Mouse (Mus musculus) MEL (cell line): ENCODE results near the gene Stab1. TPM values are rescaled to one million over a fixed set of nuclear protein-coding genes. Genes with fewer than 3 reads are reported as not detected.

Experiments used
- DNase-seq: peaks from one replicate; pipeline ENCODE4 v3.0.0; 2011; ENCODE audit warnings: low read depth, low spot score
- H3K27ac ChIP-seq: 2 replicates; pipeline ENCODE4 v1.5.1; 2012; ENCODE audit warnings: low read depth, mild to moderate bottlenecking, control low read depth, low read length, moderate library complexity; ENCODE audit not compliant: control insufficient read depth
- H3K27me3 ChIP-seq, 2 experiments: fragments of 150-350 bp in 1 of 2; sonication (generic) in 1 of 2; 2 replicates each; pipeline ENCODE4 v1.6.1; 2012; ENCODE audit warnings: low read length in 2 of 2, mild to moderate bottlenecking in 2 of 2, improper control_type of control experiment in 1 of 2, moderate library complexity in 1 of 2; ENCODE audit not compliant: insufficient read depth in 2 of 2, control insufficient read depth in 1 of 2
- H3K36me3 ChIP-seq, 2 experiments: 2 replicates each; pipeline ENCODE4 v1.6.1; 2012 to 2014; ENCODE audit warnings: low read length in 2 of 2, improper control_type of control experiment in 1 of 2, inconsistent platforms in 1 of 2, mild to moderate bottlenecking in 1 of 2; ENCODE audit not compliant: insufficient read depth in 2 of 2, control insufficient read depth in 1 of 2
- H3K4me1 ChIP-seq, 2 experiments: fragments of 150-350 bp in 1 of 2; sonication (generic) in 1 of 2; 2 replicates each; pipeline ENCODE4 v1.6.1; 2012; ENCODE audit warnings: low read length in 2 of 2, improper control_type of control experiment in 1 of 2, mild to moderate bottlenecking in 1 of 2; ENCODE audit not compliant: insufficient read depth in 2 of 2, control insufficient read depth in 1 of 2
- H3K4me3 ChIP-seq, 2 experiments: fragments of 150-350 bp in 1 of 2; sonication (generic) in 1 of 2; 2 replicates each; pipeline ENCODE4 v1.5.1; 2012; ENCODE audit warnings: low read depth in 2 of 2, low read length in 2 of 2, mild to moderate bottlenecking in 2 of 2, moderate library complexity in 2 of 2, control low read depth in 1 of 2, improper control_type of control experiment in 1 of 2; ENCODE audit not compliant: control insufficient read depth in 1 of 2, insufficient read depth in 1 of 2
- H3K79me2 ChIP-seq: 2 replicates; pipeline ENCODE4 v1.6.1; 2012; ENCODE audit warnings: mild to moderate bottlenecking, low read length, moderate library complexity; ENCODE audit not compliant: control insufficient read depth, poor library complexity, insufficient read depth
- H3K9ac ChIP-seq: 2 replicates; pipeline ENCODE4 v1.6.1; 2012; ENCODE audit warnings: low read depth, mild to moderate bottlenecking, control low read depth, low read length, moderate library complexity; ENCODE audit not compliant: control insufficient read depth, poor library complexity, severe bottlenecking
- H3K9me3 ChIP-seq: fragments of 150-350 bp; sonication (generic); replicated peaks from 2 replicates; pipeline ENCODE4 v1.6.1; 2012; ENCODE audit warnings: mild to moderate bottlenecking, low read length, improper control_type of control experiment, moderate library complexity; ENCODE audit not compliant: insufficient read depth
- GABPA ChIP-seq: IDR thresholded peaks from 2 replicates; pipeline ENCODE4 v1.6.1; 2012; ENCODE audit warnings: low read depth, mild to moderate bottlenecking, inconsistent platforms, low read length, improper control_type of control experiment, moderate library complexity
- GATA1 ChIP-seq: IDR thresholded peaks from 2 replicates; pipeline ENCODE4 v1.6.1; 2011; ENCODE audit warnings: low read depth, low read length, improper control_type of control experiment
- MAFK ChIP-seq: IDR thresholded peaks from 2 replicates; pipeline ENCODE4 v1.6.1; 2011; ENCODE audit warnings: low read depth, mild to moderate bottlenecking, low read length, improper control_type of control experiment, borderline replicate concordance
- MAX ChIP-seq: IDR thresholded peaks from 2 replicates; pipeline ENCODE4 v1.6.1; 2011; ENCODE audit warnings: low read length, improper control_type of control experiment
- POLR2AphosphoS5 ChIP-seq: IDR thresholded peaks from 2 replicates; pipeline ENCODE4 v1.6.1; 2012; ENCODE audit warnings: low read depth, borderline replicate concordance, mild to moderate bottlenecking, inconsistent platforms, low read length, moderate library complexity, mixed read lengths
- SMC3 ChIP-seq: IDR thresholded peaks from 2 replicates; pipeline ENCODE4 v1.6.1; 2011; ENCODE audit warnings: low read depth, low read length, improper control_type of control experiment
- TAL1 ChIP-seq: IDR thresholded peaks from 2 replicates; pipeline ENCODE4 v1.6.1; 2012; ENCODE audit warnings: mild to moderate bottlenecking, inconsistent platforms, low read length, moderate library complexity, mixed read lengths
- TBP ChIP-seq: IDR thresholded peaks from 2 replicates; pipeline ENCODE4 v1.8.0; 2011; ENCODE audit warnings: low read depth, low read length, improper control_type of control experiment
- USF1 ChIP-seq: IDR thresholded peaks from 2 replicates; pipeline ENCODE4 v1.6.1; 2014; ENCODE audit warnings: low read depth, mild to moderate bottlenecking, inconsistent platforms, low read length, improper control_type of control experiment, moderate library complexity
- ZC3H11A ChIP-seq: IDR thresholded peaks from 2 replicates; pipeline ENCODE4 v1.6.1; 2012; ENCODE audit warnings: low read depth, mild to moderate bottlenecking, inconsistent platforms, low read length, improper control_type of control experiment
- ZMIZ1 ChIP-seq: IDR thresholded peaks from 2 replicates; pipeline ENCODE4 v1.6.1; 2012; ENCODE audit warnings: low read depth, mild to moderate bottlenecking, inconsistent platforms, low read length, improper control_type of control experiment, moderate library complexity
- ZNF384 ChIP-seq: IDR thresholded peaks from 2 replicates; pipeline ENCODE4 v1.6.1; 2012; ENCODE audit warnings: low read depth, mild to moderate bottlenecking, inconsistent platforms, low read length, improper control_type of control experiment
- polyA plus RNA-seq, 2 experiments: library from polyadenylated mRNA; stranded (reverse) in 1 of 2; unstranded in 1 of 2; fragments of >175 nt in 1 of 2; fragments of >200 nt in 1 of 2; gene quantifications; 2 replicates each; pipeline versions ENCODE4 v1.2.1 to v1.2.4; 2012; ENCODE audit warnings: low replicate concordance in 2 of 2, low read depth in 1 of 2; ENCODE audit not compliant: insufficient read length in 2 of 2, insufficient read depth in 1 of 2, missing spikeins in 1 of 2
- total RNA-seq: library from RNA; depleted of rRNA; stranded (reverse); fragments of 300-350 nt; gene quantifications from 2 replicates; pipeline ENCODE4 v1.2.3, GENCODE M21; 2012

Stab1 gene
- total and polyA plus RNA-seq, 3 experiments, result 0.15 to 0.40 TPM; not detected in 1

DNA sequence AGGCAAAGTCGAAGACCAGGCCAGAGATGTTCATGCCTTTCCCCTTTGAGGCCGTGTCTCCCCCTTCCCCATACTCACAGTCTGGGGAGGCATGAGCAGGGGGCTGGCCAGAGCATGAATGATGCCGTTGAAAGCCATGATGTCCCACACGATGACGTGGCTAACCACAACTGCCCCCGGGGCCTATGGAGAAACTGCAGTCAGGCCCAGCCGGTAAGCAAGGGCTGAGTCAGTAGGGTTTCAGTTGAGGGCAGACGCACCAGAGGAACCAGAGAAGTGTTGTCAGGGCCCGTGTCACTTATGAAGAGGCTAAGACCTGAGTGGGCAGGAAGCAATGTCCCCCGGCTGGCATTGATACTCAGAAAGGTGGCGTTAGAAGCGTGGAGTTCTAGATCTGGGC lies 28.8 kb downstream of the Stab1 start:
- Histone ChIP-seq H3K4me1 (no peaks in the 10 kb centered on the region), H3K36me3 (no peaks in the 10 kb centered on the region; a peak in 1 of 4 replicates)
- no peak for TF ChIP-seq GABPA

DNA sequence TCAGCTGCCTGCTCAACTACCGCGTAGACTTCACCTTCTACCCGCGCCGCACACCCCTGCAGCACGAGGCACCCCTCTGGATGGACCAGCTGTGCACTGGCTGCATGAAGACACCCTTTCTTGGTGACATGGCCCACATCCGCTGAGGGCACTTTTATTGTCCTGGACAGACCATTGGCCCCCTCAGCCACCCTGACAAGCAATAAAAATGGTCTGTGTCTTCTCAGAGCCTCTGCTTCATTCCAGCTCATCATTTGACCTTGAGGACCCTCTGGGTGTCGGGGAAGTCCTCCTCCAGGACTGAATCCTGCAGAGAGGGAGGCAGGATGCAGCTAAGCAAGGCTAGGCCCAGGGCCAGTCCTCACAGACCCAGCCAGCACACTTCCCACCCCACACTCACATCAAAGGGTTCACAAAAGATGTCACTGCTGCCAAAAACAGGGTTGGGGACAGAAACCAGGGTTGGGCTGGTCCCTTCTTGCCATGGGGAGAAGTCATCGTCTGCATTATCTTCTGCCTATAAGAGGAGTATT lies 29.5 kb downstream of the Stab1 start:
- H3K27me3 ChIP-seq, result no peaks in the 10 kb centered on the region
- no peaks in the 10 kb centered on the region for H3K9me3 ChIP-seq
- no peak overlapping the region for H3K4me3 ChIP-seq
- no peaks in the 10 kb centered on the region; a peak in 1 of 4 replicates for H3K36me3 ChIP-seq
- no peak for DNase-seq
- H3K79me2 ChIP-seq, result no peaks in the 10 kb centered on the region
- H3K9ac ChIP-seq, result no peak overlapping the region
- TF ChIP-seq SMC3 (no peak), TAL1 (no peak), MAFK (no peak), GATA1 (no peak), TBP (no peak), USF1 (no peak), ZC3H11A (no peak), MAX (no peak), ZMIZ1 (no peak)
- H3K27ac ChIP-seq, result no peak overlapping the region
- H3K4me1 ChIP-seq, result no peaks in the 10 kb centered on the region

More for the DNA sequence above, 28.8 kb downstream of the Stab1 start:
- no peak for DNase-seq
- Histone ChIP-seq H3K9ac (no peak overlapping the region), H3K4me3 (no peak overlapping the region), H3K27ac (no peak overlapping the region), H3K9me3 (no peaks in the 10 kb centered on the region), H3K79me2 (no peaks in the 10 kb centered on the region), H3K27me3 (no peaks in the 10 kb centered on the region)

DNA sequence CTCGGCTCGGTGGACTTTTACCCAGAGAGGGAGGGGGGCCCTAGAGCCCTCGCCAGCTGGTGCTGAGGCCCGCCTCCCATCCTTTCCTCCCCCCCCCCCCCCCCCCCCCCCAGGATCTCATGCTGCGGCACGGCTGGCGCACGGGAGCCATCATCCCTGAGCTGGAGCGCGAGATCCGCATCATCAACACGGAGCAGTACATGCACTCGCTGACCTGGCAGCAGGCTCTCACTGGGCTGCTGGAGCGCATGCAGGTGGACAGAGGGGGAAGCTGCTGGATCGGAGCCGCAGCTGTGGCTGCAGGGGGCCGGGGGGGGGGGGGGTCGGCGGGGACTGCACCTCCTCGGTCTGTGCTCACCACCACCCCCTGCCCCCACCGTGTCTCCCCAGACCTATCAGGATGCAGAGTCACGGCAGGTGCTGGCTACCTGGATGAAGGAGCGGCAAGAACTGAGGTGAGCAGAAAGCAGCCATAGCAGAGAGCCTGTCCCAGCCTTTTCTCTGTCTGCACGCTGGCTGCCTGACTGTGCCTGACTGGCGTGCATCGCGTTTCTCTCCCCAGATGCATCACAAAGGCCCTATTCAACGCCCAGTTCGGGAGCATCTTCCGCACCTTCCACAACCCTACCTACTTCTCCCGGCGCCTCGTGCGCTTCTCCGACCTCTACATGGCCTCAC lies 30.1 kb downstream of the Stab1 start:
- no peak overlapping the region for H3K9ac ChIP-seq
- DNase-seq, result no peak
- TF ChIP-seq POLR2AphosphoS5 (no peak), ZNF384 (no peak)
- no peak overlapping the region for H3K27ac ChIP-seq
- no peaks in the 10 kb centered on the region for H3K9me3 ChIP-seq
- H3K27me3 ChIP-seq, result no peaks in the 10 kb centered on the region
- H3K36me3 ChIP-seq, result no peaks in the 10 kb centered on the region; a peak in 1 of 4 replicates
- no peaks in the 10 kb centered on the region for H3K4me1 ChIP-seq
- H3K79me2 ChIP-seq, result no peaks in the 10 kb centered on the region
- H3K4me3 ChIP-seq, result no peak overlapping the region
